29 mouse cellular contexts compared by ENCODE assay signal in the genomic region with DNA sequence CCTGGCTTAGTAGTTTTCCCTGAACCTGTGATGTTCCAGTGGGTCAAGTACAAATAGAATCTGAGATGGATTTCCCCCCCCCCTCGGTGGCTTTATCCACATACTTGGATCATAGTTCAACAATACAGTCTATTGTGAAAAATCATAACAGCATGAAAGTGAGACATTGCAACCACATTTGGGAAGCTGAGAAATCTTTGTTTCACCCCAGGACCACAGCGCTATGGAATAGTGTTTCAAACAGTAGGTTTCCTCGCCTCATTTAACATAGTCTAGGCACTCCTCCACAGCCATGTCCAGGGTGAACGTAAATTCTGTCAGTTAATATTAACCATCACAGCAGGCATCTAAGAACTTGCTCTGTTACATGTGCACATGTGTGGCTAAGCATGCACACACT. TPM values are rescaled to one million over a fixed set of nuclear protein-coding genes. Genes with fewer than 3 reads are reported as not detected.
"Had no signal": no experiment of that assay in that cellular context is flagged by ENCODE, and none has a peak within 500 bp of the region (broad histone marks: within the 10 kb centered on the region; RNA-seq: fewer than 3 reads in every experiment).

No protein-coding gene starts in this region.

- H3K27ac ChIP-seq: limb, embryonic 10.5 days; limb, embryonic 13.5 days; liver, embryonic 12.5 days; liver, embryonic 15.5 days; lung, embryonic 15.5 days; neural tube, embryonic 12.5 days had no signal

- H3K9ac ChIP-seq: limb, embryonic 13.5 days; liver, embryonic 12.5 days; liver, embryonic 15.5 days; lung, embryonic 15.5 days; neural tube, embryonic 12.5 days had no signal

- DNase-seq: kidney, postnatal 10 days; liver; lung, adult 18-20 months; lung, postnatal 10 days; lung, postnatal 4 days; midbrain, embryonic 14.5 days; right cerebral cortex, adult 18-20 months; right cerebral cortex, postnatal 14 days; right cerebral cortex, postnatal 4 days; thymus, adult 2 months; thymus, postnatal 14 days; thymus, postnatal 4 days had no signal

- H3K9me3 ChIP-seq: limb, embryonic 10.5 days; liver, embryonic 12.5 days; liver, embryonic 15.5 days; lung, embryonic 15.5 days; neural tube, embryonic 12.5 days had no signal

- H3K4me2 ChIP-seq: limb, embryonic 13.5 days; liver, embryonic 12.5 days; liver, embryonic 15.5 days; lung, embryonic 15.5 days; midbrain, embryonic 11.5 days; neural tube, embryonic 12.5 days had no signal

- H3K4me3 ChIP-seq: limb, embryonic 10.5 days; limb, embryonic 13.5 days; liver, embryonic 12.5 days; liver, embryonic 15.5 days; lung, embryonic 15.5 days; neural tube, embryonic 12.5 days had no signal

- H3K27me3 ChIP-seq: liver, embryonic 15.5 days; lung, embryonic 15.5 days had no signal

- ATAC-seq: hindbrain, postnatal 0 days; inflammation-experienced regulatory T-cells, adult 6 months; intestine, embryonic 16.5 days; liver, embryonic 12.5 days had no signal

RNA-seq across cellular contexts. Expression of gene Pinlyp, which starts 8.8 kb away (rescaled TPM):
- total RNA-seq: hindbrain, postnatal 0 days; layer of hippocampus, adult 18-20 months; layer of hippocampus, postnatal 14 days; left cerebral cortex, postnatal 25 days; megakaryocyte progenitor cell, adult 5-6 weeks; megakaryocyte-erythroid progenitor cell, adult 5-6 weeks; midbrain, postnatal 0 days; neutrophil, adult 5-6 weeks had no signal
- polyA plus RNA-seq: hindbrain, postnatal 0 days; inflammation-experienced regulatory T-cells, adult 6 months; limb, embryonic 10.5 days; limb, embryonic 13.5 days; liver, embryonic 12.5 days; liver, embryonic 15.5 days; midbrain, embryonic 11.5 days; midbrain, embryonic 14.5 days; midbrain, postnatal 0 days; neural tube, embryonic 12.5 days had no signal

RNA-seq across cellular contexts. Expression of gene AC161166.1, which starts 24.8 kb away (rescaled TPM):
- total RNA-seq: hindbrain, postnatal 0 days; layer of hippocampus, adult 18-20 months; layer of hippocampus, postnatal 14 days; left cerebral cortex, postnatal 25 days; megakaryocyte progenitor cell, adult 5-6 weeks; megakaryocyte-erythroid progenitor cell, adult 5-6 weeks; midbrain, postnatal 0 days; neutrophil, adult 5-6 weeks had no signal
- polyA plus RNA-seq: inflammation-experienced regulatory T-cells, adult 6 months; liver, embryonic 15.5 days had no signal

RNA-seq across cellular contexts. Expression of gene Zfp428, which starts 30.3 kb away (rescaled TPM):
- total RNA-seq: neutrophil, adult 5-6 weeks had no signal
